Mouse (Mus musculus): ENCODE data around the gene Tle6.
"Not testable (repeated sequence)": the region's sequence is repeated elsewhere in the genome, so short reads cannot be mapped to it uniquely, and the experiment has no call there.

The Tle6 gene

DNA sequence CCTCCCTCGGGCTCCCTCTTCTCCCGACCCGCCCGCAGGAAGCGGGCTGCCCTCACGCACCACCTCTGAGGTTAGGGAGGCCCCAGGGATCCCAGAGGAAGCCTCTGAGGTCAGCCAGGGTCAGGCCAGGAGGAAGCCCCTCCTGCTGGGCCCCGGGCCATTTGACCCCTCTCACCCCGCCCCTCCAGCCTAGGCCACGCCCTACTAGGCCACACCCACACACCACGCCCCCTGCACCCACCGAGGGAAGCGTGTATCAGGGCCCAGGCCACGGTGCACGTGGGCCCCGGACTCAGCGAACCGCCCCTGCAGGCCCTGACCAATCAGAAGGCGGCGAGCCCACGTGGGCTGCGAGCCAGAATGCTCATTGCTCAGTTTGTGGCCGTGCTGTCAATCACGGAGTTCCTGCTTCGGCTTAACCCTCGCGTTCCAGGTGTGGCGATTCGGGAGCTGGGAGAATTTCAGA, at the start of gene Tle6:
TSS of gene Tle6 (minus strand) at position 336 of the 466 bp plus-strand sequence.
- DNase-seq (ENCODE audit: low spot score): peak; percentile 96

DNA sequence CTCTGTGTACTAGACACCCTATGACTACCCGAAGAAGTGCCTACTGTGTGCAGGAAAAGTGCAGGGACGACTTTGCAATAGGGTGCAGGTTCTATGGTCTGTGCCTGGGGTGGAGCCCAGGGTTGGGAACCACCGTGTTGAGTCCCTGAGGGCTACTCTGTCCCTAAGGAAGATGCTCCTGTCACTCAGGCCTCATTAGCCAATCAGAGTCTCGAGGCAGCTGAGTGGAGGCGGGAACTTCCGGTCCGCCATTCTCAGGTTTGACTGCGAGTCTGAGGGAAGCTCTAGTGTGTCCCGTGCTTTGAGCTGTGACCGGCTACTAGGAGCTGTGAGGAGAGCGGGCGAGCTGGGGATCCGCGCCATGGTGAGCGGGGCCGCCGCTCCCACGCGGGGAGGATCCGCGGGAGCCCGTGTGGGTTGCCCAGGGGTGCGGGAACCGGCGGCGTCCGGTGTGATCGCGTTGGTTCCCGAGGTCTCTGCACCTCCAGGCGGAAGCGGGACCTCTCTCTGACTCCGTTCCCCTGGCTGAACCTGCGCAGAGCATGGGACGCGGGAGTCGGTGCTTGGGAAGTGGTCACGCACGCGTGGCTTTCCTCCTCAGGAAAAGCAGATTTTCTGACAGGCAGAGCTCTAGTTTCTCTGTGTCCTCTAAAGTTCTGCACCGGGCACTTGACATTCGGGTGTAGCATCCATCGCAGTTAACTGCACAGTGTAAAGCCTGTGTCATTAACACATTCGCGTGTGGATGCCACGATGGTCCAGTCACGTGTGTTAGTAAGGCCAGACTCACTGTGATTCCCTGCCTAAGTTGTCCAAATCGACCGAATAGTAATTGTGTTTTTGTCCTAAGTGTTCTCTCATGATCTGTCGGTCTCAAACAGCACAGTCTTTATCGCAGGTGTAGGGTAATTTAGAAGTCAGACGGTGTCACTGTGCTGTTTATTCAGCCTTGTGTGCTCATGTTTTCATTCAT, 48.2 kb upstream of the Tle6 start, which contains the start of gene Gm10778:
TSS of gene Gm10778 (plus strand) at position 257 of the 973 bp plus-strand sequence.
- DNase-seq (ENCODE audit: low spot score): peak; percentile 86

DNA sequence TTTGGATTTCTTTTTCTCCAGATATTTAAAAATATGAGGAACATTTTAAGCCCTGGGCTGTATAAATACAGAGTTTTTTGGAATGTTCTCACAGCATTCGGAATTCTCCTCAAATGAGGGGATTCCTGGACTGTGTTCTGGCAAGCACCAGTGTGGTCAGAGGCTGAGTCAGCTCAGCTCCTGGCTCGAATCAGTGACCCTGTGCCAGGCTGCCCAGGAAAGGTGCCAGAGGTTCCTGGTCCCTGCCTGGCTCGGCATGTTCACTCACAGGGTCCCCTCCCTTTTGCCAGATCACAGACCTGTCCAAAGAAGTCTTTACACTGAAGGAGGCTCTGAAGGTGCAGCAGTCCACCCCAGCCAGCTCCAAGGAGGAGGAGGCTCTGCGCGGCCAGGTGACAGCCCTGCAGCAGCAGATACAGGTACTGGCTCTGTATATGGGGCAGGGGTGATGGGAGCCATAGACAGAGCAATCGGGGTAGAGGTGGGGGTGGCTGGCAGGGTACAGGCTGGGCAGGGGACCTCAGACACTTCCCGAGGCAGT, 45.2 kb upstream of the Tle6 start:
- DNase-seq (ENCODE audit: low spot score): peak; percentile 9

DNA sequence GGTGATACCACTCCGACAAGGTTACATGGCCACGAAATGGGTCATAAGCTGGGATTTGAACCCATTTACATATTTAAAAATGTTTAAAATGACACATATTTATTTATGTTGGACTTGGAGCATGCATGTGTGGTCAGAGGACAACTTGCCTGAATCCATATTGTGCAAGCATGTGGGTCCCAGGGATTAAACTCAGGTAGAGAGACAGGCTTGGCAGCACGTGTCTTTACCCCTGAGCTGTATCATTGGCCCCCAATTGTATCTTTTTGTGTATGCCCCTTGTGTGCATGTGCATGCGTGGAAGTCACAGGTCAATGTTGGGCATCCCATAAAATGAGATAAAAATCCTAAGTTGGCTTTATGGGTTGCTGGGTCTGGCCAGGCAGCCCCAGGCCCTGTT, 44.5 kb upstream of the Tle6 start:
- peak; percentile 2 for DNase-seq (ENCODE audit: low spot score)

DNA sequence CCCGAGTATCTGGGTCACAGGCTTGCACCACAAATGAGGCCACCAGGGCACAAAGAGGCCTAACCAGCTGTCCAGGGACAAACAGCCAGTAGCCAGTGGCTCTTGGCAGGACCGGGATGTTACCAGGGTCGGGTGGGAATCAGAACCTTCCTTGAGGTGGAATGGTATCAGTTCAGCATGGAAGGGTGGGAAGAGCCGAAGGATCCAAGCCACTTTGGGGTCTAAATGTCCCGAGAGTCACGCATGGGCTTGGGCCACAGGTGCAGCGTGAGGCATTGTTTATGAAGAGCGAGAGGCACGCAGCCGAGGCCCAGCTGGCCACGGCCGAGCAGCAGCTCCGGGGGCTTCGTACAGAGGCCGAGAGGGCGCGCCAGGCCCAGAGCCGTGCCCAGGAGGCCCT, 43.8 kb upstream of the Tle6 start:
- peak; percentile 9 for DNase-seq (ENCODE audit: low spot score)

DNA sequence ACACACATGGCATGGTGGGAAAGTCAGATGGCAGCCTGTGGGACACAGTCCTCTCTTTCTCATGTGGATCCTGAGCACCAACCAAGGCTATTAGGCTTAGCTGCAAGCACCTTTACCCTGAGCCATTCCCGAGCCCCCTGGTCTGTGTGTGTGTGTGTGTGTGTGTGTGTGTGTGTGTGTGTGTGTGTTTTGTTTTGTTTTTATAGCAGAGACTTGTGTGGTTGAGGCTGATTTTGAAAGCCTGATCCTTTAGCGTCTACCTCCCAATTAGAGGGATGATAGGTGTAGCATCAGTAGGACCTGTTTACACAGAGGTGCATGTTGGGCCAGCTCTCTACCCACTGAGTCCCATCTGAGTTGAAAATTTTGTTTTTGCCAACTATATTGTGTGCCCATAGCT, 43.3 kb upstream of the Tle6 start:
- DNase-seq (ENCODE audit: low spot score): peak; percentile 2

DNA sequence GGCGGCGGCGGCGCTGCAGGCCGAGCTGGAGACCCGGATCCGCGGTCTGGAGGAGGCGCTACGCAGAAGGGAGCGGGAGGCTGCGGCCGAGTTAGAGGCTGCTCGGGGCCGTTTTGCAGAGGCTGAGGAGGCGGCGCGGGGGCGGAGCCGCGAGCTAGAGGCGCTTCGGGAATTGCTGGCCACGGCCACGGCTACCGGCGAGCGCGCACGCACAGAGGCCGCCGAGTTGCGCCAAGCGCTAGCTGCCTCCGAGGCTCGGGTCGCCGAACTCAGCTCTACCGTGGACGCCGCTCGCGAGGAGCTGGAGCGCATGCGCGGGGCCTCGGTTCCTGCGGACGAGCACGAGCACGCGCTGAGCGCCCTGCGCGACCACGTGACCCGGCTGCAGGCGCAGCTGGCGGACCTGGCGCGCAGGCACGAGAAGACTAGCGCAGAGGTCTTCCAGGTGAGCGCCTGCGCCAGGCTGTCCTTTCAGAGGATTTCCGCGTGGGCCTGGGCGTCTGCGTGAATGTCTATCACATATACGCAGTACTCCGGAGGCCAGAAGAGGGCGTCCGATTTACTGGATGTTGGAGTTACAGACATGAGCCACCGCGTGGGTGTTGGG, 42.7 kb upstream of the Tle6 start:
- DNase-seq (ENCODE audit: low spot score): peak; percentile 95

DNA sequence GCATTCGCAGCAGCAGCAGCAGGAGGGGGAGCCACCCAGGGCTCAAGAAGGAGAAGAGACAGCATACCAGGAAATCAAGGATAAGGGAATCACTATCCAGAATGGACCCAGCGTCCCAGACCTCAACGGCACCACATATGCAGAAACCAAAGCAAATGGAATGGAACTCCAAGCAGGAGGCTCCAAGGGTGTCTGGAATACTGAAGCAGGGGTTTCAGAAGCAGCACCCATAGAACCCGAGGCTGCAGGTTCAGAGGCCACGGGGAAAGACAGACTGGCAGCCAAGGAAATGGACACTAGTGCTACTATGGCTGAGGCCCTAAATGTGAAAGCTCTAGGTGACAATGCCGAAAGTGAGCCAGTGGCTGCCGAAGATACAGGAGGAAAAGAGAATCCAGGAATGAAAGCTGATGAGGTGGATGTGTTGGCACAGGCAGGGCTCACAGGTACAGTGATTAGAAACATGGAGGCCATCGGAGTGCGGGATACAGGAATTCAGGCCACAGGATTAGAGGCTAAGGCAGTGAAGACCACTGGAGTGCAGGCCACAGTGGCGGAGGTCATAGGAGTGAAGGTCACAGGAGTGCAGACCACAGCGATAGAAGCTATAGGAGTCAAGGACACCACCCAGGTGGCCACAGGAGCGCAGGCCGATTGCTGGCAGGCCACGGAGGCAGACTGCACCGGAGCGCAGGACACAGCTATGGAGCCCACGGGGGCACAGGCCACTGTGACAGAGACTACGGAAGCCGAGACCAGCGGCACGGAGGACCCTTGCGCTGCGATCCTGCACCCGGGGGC, 42.0 kb upstream of the Tle6 start:
- DNase-seq (ENCODE audit: low spot score): no peak

DNA sequence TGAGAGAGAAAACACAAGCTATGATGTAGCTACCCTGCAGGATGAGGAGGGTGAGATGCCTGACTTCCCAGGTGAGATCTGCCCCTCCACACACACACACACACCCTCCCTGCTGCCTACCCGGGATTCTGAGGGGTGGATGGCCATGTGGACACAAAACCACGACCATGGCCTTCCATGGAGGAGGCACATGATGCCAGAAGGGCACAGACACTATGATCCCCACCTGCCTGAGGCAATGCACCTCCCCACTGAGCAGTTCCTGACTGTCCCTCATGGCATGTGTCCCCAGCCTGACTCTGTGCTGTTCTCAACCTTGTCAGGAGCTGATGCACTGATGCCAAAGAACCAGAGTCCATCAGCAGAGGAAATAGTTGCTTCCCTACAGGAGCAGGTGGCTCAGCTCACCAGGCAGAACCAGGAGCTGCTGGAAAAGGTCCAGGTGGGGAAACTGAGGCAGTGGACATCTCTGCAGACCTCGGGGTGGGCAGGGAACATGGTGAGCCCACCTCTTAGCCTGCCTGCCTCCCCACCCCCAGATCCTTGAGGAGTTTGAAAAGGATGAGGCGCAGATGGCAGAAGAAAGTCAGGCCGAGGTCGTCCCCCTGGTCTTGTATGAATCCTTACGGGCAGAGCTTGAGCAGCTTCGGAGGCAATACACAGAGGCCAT, 41.2 kb upstream of the Tle6 start:
- no peak for DNase-seq (ENCODE audit: low spot score)

DNA sequence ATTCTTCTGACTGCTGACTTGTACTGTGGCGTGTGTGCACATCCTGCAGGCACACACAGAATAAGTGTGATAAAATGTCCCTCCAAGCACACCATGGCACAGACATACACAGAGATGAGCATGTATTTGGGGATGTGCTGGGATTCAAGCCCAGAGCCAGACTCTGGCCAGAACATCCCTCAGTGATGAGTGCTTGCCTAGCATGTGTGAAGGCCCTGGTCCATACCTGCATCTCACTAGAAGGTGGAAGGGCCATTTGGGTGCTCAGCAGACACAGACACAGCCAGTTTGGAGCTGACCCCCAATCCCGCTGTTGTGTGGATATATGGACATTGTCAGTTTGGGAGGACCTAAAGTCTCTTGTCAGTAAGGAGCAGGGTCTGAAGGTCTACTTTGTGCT, 40.7 kb upstream of the Tle6 start:
- DNase-seq (ENCODE audit: low spot score): no peak

DNA sequence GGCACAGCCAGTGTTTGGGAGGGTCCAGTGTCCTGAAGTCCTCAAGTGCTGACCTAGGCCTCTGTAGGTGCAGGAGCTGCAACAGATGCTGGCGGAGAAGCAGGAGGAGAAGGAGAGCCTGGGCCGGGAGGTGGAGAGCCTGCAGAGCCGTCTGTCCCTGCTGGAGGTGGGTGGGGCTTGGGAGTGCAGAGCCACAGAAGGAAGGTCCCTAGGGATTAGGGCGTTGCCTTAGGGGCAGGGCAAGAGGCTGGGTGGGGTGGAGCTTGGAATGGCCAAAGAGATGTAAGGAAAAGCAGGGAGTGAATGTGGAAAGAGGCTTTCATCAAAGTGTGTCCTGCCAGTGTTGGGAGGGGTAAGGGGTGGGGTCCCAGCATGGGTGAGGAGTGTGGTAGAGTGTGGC, 40.0 kb upstream of the Tle6 start:
- DNase-seq (ENCODE audit: low spot score): not testable (repeated sequence)

DNA sequence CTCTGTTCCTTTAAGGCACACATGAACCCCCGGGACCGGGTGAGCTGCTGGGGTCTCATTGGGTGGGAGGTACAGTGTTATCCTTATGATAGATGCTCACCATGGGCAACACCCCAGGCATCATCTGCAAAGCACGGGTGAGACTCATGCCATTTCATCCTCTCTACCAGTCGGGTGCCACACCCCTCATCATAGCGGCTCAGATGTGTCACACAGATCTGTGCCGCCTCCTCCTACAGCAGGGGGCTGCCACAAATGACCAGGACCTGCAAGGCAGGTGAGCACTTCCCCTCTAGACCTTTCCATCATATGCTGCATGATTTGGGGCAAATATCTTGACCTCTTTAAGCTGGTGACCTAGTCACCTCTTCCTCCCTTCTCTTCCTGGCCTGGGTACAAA, 37.2 kb upstream of the Tle6 start:
- no peak for DNase-seq (ENCODE audit: low spot score)

DNA sequence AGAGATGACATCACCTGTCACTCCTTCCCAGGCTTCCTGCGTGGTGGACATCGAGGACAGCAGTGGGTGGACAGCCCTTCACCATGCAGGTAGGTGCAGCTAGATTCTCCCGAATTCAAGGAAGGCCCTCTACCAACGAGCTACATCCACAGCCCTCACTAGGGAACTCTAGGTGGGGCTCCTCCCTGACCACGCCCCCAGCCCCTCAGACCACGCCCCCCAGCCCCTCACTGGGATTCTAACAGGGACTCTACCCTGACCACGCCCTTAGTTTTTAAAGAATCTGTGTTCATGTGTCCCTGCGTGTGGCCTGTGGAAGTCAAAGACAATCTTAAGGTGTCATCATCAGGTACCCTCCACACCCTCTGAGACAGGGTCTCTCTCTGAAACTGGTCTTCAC, 35.5 kb upstream of the Tle6 start:
- no peak for DNase-seq (ENCODE audit: low spot score)

DNA sequence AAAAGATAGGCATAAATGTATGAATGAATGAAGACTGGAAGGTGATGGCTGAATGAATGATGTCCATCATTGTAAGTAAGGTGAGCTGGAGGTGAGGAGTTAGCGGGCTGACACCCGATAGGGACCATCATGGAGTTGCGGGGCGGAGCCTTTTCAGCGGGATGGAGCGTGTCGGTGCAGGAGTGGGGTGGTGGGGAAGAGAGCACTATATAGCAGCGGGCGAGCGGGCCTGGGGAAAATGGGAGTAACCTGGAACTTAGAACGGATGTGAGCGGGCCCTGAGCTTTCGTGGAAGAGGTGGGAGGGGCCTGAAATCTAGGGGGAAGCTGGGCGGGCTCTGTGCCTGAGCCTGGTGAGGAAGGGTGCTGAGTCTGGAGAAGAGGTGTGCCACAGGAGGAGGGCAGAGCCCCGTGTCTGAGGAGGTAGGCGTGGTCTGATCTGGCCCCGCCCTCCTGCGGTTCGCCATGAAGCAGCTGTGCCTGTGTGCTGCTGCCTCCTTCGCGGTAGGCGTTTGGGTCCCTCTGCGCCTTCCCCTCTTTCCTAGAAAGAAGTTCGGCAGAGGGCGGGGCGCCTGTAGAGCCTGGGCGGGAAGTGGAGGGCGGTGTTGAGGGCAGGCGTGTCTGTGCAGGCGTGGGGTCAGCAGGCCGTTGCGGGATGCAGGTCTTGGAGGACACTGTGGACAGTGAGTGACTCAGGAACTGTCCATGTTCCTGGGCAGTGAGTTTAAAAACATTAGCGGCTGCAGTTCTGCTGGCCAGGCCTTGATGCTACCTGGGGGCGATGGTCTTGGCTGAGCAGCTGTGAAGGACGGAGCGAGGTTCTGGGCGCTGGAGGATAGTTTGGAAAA, 32.6 kb upstream of the Tle6 start:
- DNase-seq (ENCODE audit: low spot score): peak; percentile 87

DNA sequence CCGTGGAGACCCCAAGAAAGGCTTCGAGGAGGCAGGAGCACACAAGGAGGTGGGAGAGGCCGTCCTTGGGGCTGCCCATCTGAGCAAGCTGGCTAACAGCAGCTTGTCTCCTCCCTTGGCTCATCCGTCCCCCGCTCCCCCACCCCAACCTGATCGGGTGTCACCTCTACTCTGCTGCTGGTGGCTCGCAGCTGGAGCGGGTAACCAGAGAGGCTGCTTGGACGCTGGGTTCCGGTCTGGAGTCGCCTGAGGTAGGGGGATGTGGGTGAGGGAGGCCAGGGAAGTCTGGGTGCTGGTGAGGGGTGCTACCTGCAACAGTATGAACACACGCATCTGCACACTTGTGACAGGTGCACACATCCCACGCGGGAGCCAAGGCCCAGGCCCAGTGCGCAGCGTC, 27.5 kb upstream of the Tle6 start, which contains the start of gene Ankrd24:
TSS of gene Ankrd24 (plus strand) at position 151 of the 400 bp plus-strand sequence.
- no peak for DNase-seq (ENCODE audit: low spot score)

DNA sequence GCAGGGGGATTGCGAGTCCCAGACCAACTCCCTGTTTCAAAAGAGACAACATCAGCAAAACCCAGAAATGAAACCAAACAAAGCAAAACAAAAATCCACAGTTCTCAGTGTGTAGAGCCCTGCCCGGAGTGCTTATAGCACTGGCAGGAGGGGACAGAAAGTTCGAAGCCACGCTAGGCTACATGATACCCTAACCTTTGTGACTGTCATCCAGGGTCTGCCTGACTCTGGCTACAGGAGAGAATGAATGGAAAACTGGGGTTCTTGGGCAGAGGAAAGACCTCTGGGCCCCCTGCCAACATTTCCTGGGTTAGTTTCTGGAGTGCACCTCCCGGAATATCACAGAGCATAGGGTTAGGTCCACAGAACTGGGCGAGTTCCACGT, 27.0 kb upstream of the Tle6 start:
- no peak for DNase-seq (ENCODE audit: low spot score)

DNA sequence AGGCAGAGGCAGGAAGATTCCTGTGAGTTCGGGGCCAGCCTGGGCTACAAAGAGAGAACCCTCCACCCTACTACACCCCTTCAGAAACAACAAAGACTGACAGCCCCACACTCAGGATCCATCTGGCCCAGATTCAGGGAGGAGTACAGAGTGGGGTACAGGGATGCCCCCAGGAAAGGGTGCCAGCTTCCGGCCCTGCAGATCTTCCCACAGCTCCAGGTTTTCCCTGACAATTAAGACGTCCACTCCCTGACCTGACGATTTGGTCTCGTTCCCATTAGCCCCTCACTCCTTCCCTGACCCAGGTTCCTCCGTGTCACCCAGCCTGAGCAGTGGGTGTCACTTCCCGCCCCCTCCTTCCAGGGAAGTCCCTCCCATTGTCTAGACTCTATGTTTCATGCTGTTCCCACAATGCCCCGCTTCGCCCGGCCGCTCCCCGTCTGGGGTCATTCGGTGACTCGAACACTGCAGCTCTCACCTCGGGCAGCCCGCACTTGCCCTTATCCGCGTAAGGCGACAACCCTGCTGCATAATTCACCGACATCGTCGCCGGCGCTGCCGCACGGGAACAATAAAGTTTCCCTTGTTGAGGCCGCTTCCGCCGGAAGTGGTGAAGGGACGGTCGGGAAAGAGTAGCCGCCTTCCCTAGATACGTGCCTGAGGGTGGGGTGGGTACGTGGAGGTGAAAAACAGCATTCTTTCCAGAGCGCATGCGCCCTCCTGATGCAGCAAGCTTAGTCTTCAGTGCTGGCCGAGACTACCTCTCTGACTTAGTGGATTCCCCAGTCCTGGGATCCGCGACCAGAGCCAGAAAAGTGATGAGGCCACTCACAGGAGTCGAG, 26.3 kb upstream of the Tle6 start, which contains the start of gene Sirt6:
TSS of gene Sirt6 (minus strand) at position 804 of the 842 bp plus-strand sequence.
- peak; percentile 92 for DNase-seq (ENCODE audit: low spot score)

DNA sequence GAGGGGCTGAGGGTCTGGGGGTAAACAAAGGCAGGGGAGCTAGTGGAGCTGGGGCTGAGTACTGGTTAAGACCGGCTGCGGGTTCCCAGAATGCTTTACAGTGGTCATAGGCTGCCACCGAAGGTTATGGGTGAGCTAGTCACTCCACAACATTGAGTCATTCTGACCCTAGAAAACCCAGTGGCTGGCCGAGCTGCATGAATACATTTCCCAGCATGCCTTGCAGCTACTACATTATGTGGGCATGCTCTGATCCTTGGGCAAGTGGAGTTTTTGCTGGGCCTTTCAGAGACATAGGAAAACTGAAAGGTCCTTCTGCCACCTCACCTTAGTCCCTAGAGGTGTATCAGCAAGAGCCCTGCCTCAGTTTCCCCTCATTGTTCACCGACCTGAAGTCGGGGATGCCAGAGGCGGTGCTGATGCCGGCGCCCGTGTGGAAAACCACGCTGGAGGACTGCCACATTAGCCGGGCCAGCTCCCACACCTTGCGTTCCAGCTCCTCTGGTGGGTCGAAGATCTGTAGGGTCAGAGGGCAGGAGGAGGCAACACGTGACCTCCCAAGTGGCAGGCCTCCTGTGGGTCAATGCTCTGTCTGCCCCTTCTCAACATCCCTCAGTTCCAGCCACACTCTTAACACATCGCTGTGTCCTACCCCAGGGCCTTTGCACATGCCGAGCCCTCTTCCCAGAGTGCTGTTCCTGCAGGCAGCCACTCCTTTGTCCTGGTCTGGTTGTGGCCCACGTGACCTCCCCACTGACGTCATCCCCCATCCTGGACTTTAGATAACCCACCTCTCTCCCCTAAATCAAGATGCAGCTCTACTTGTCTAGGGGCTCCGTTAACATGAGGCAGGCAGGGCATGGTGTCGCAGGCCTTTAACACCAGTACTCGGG, 25.5 kb upstream of the Tle6 start:
- no peak for DNase-seq (ENCODE audit: low spot score)
